Mouse (Mus musculus): ENCODE measurements around the gene Rnf220. TPM values are rescaled to one million over a fixed set of nuclear protein-coding genes. Genes with fewer than 3 reads are reported as not detected.
A peak's percentile ranks its signal among the peaks of the same experiment; 100 is the strongest.

Rnf220 gene
- polyA plus RNA-seq, 1 experiment from 2014 or later, result 76.1 TPM

DNA sequence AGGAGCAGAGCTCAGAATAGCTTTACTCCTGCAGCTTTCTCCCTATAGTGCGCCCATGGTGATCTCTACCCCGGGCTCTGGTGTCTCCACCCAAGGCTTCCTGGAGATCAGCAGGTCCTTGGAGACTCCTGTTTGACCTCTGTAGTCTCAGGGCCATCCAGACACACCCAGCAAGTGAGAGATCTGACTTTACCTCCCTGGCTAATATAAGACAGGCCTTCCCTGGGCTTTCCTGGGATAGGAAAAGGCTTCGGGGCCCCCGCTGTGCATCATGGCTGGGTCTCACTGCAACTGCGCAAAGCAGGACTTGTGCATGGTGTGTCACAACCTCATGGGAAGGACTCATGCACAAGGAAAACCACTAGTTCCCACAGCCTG lies 116.3 kb downstream of the Rnf220 start:
- no peak for TF ChIP-seq CTCF (IDR thresholded peaks at IDR 0.05; ENCODE audit: low read depth)
- H3K27me3 ChIP-seq (ENCODE audit: insufficient read depth, low read length), result no peaks in the 10 kb centered on the region
- 86% methylated on average over 5 of the region's 5 CpGs for WGBS

DNA sequence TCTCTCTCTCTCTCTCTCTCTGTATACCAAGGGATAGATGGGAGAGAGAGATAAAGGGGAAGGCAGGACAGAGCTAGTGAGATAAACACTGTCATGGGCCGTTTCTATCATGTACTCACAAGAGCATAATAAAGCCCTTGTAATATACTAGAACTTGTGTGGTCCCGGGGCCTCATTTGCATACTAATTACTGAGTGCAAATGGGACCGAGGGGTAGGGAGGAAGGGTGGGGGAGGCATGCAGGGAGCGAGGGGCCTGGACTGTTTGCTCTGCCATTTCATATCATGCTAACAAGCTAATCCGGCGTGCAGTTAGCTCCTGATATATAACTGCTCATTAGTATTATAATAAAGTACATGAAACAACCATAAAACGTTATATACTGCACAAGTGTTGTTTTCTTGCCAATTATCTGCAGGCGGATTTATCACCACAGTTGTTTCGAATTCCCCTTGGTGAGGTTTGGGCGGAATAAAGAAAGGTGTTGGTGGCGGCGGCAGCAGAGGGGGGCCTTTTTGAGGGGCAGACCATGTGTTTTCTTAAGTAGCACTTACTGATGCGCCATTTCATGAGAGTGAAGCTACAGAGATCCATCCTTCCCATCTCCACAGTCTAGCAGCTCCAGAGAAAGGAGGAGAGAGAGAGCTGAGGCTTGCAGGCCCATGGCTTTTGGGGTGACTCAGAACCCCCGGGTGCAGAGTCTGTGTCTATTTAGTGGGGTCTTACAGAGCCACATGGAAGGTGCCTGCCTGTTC lies 116.9 kb downstream of the Rnf220 start:
- DNase-seq (no peak), ATAC-seq (ENCODE audit: insufficient read depth) (no peak)
- Histone ChIP-seq H3K27ac (ENCODE audit: low read depth) (no peak overlapping the region), H3K36me3 (ENCODE audit: insufficient read depth) (no peaks in the 10 kb centered on the region), H3K9me3 (ENCODE audit: low read depth, low read length) (no peaks in the 10 kb centered on the region), H3K27me3 (ENCODE audit: insufficient read depth, low read length) (no peaks in the 10 kb centered on the region), H3K4me1 (ENCODE audit: insufficient read depth) (no peaks in the 10 kb centered on the region), H3K4me3 (ENCODE audit: low read depth, low read length) (no peak overlapping the region), H3K9ac (no peak overlapping the region), H3K4me2 (no peak overlapping the region)
- no peak for TF ChIP-seq CTCF (IDR thresholded peaks at IDR 0.05; ENCODE audit: low read depth)
- WGBS, result 56% methylated on average over 14 of the region's 14 CpGs

More for the DNA sequence above, 116.3 kb downstream of the Rnf220 start:
- no peaks in the 10 kb centered on the region for H3K9me3 ChIP-seq (ENCODE audit: low read depth, low read length)
- DNase-seq (no peak), ATAC-seq (ENCODE audit: insufficient read depth) (no peak)
- no peak overlapping the region for H3K4me3 ChIP-seq (ENCODE audit: low read depth, low read length)
- no peak overlapping the region for H3K27ac ChIP-seq (ENCODE audit: low read depth)
- H3K4me1 ChIP-seq (ENCODE audit: insufficient read depth), result no peaks in the 10 kb centered on the region
- H3K36me3 ChIP-seq (ENCODE audit: insufficient read depth), result no peaks in the 10 kb centered on the region
- no peak overlapping the region for H3K4me2 ChIP-seq
- H3K9ac ChIP-seq, result no peak overlapping the region

- Histone ChIP-seq H3K4me1 (ENCODE audit: insufficient read depth) (peaks cover 19% of the 10 kb centered on the region), H3K27ac (ENCODE audit: low read depth) (no peak overlapping the region), H3K9ac (no peak overlapping the region), H3K36me3 (ENCODE audit: insufficient read depth) (no peaks in the 10 kb centered on the region), H3K9me3 (ENCODE audit: low read depth, low read length) (no peaks in the 10 kb centered on the region), H3K27me3 (ENCODE audit: insufficient read depth, low read length) (no peaks in the 10 kb centered on the region), H3K4me3 (ENCODE audit: low read depth, low read length) (peak overlapping the region; percentile 14), H3K4me2 (peak overlapping the region; percentile 45)
- DNase-seq (no peak), ATAC-seq (ENCODE audit: insufficient read depth) (peak; percentile 50)
- 14% methylated on average over 10 of the region's 10 CpGs for WGBS
- no peak for TF ChIP-seq CTCF (IDR thresholded peaks at IDR 0.05; ENCODE audit: low read depth)
Measured at GRCm38 (mm10) chr4:117374078-117374540, 122.7 kb downstream of the Rnf220 start.

DNA sequence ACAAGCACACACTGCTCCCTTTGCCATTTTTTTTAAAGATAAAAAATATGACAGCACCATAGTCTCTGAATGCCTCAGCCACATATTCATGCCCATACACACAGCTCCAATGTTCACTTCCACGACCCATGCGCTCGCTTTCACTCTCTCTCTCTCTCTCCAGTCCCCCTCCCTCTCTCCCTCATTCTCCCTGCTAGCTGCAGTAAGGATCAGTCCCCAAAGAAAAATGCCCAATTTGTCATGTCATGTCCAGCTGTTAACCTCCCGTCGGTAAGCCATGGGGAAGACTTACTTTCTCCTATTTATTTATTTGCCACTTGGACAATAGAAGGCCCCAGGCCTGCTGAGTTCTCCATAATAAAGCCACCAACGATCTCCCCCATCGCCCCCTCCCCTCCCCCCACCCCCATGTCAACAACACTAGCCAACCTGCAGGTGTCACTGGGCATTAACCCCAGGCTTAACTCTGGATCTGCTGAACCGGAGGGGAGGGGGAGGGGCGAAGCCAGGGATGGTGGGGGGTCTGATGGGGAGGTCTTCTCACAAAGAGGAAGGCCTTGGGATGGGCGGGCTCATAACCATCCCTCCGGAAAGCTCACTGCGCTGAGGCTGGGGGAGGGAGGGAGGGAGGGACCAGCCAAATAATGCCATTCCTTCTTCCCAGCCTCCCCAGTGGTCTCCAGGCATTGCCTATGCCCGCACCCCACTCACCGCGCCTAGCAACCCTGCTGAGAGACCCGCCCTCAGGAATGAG lies 123.4 kb downstream of the Rnf220 start:
- peak overlapping the region; percentile 45 for H3K4me2 ChIP-seq
- no peaks in the 10 kb centered on the region for H3K9me3 ChIP-seq (ENCODE audit: low read depth, low read length)
- no peaks in the 10 kb centered on the region for H3K36me3 ChIP-seq (ENCODE audit: insufficient read depth)
- H3K4me3 ChIP-seq (ENCODE audit: low read depth, low read length), result peak overlapping the region; percentile 14
- 9% methylated on average over 13 of the region's 16 CpGs for WGBS
- no peak for TF ChIP-seq CTCF (IDR thresholded peaks at IDR 0.05; ENCODE audit: low read depth)
- no peak overlapping the region for H3K9ac ChIP-seq
- H3K4me1 ChIP-seq (ENCODE audit: insufficient read depth), result peaks cover 19% of the 10 kb centered on the region
- no peaks in the 10 kb centered on the region for H3K27me3 ChIP-seq (ENCODE audit: insufficient read depth, low read length)
- DNase-seq (peak; percentile 70), ATAC-seq (ENCODE audit: insufficient read depth) (peak; percentile 88; the same call in 1 of the 2 replicates)
- no peak overlapping the region for H3K27ac ChIP-seq (ENCODE audit: low read depth)

- DNase-seq, result no peak
- Histone ChIP-seq H3K36me3 (ENCODE audit: insufficient read depth) (no peaks in the 10 kb centered on the region), H3K9ac (no peak overlapping the region), H3K4me2 (no peak overlapping the region), H3K4me3 (ENCODE audit: low read depth, low read length) (no peak overlapping the region), H3K27me3 (ENCODE audit: insufficient read depth, low read length) (no peaks in the 10 kb centered on the region), H3K27ac (ENCODE audit: low read depth) (no peak overlapping the region), H3K4me1 (ENCODE audit: insufficient read depth) (peaks cover 19% of the 10 kb centered on the region), H3K9me3 (ENCODE audit: low read depth, low read length) (no peaks in the 10 kb centered on the region)
- 28% methylated on average over 2 of the region's 2 CpGs for WGBS
- TF ChIP-seq CTCF (IDR thresholded peaks at IDR 0.05; ENCODE audit: low read depth), result no peak
- no peak for ATAC-seq (ENCODE audit: insufficient read depth)
Measured at GRCm38 (mm10) chr4:117371896-117372295, 125.0 kb downstream of the Rnf220 start.

DNA sequence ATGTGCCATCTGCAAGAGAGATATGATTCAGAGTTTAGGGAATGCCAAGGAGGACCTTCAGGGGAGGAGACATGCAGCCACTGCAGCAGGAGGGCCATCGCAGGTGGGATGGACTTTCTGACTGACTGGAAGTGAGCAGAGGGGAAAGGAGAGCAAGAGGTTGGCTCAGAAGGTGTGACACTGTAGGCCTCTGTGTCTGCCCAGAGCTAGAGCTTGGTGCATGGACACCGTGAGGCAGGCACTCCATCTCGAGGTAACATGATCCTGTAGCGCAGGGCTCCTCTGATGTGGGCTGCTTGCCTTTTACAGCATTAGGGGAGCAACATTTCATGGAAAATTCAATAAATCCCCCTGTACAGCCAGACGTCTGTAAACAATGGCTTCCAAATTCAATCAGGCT lies 126.5 kb downstream of the Rnf220 start:
- H3K27ac ChIP-seq (ENCODE audit: low read depth), result no peak overlapping the region
- DNase-seq (no peak), ATAC-seq (ENCODE audit: insufficient read depth) (no peak)
- no peak overlapping the region for H3K4me2 ChIP-seq
- no peak overlapping the region for H3K4me3 ChIP-seq (ENCODE audit: low read depth, low read length)
- H3K4me1 ChIP-seq (ENCODE audit: insufficient read depth), result peaks cover 19% of the 10 kb centered on the region
- no peaks in the 10 kb centered on the region for H3K9me3 ChIP-seq (ENCODE audit: low read depth, low read length)
- no peak overlapping the region for H3K9ac ChIP-seq
- H3K36me3 ChIP-seq (ENCODE audit: insufficient read depth), result no peaks in the 10 kb centered on the region
- H3K27me3 ChIP-seq (ENCODE audit: insufficient read depth, low read length), result no peaks in the 10 kb centered on the region
- WGBS, result 29% methylated on average over 5 of the region's 5 CpGs
- TF ChIP-seq CTCF (IDR thresholded peaks at IDR 0.05; ENCODE audit: low read depth), result no peak

GRCm38 (mm10) chr4:117369571-117369970 lies 127.3 kb downstream of the Rnf220 start:
- ATAC-seq (ENCODE audit: insufficient read depth), result no peak
- H3K4me3 ChIP-seq (ENCODE audit: low read depth, low read length), result no peak overlapping the region
- H3K27ac ChIP-seq (ENCODE audit: low read depth), result no peak overlapping the region
- no peak overlapping the region for H3K9ac ChIP-seq
- no peak for DNase-seq
- peaks cover 15% of the 10 kb centered on the region for H3K4me1 ChIP-seq (ENCODE audit: insufficient read depth)
- H3K9me3 ChIP-seq (ENCODE audit: low read depth, low read length), result no peaks in the 10 kb centered on the region
- no peaks in the 10 kb centered on the region for H3K36me3 ChIP-seq (ENCODE audit: insufficient read depth)
- 29% methylated on average over 3 of the region's 3 CpGs for WGBS
- no peak overlapping the region for H3K4me2 ChIP-seq
- no peak for TF ChIP-seq CTCF (IDR thresholded peaks at IDR 0.05; ENCODE audit: low read depth)
- H3K27me3 ChIP-seq (ENCODE audit: insufficient read depth, low read length), result no peaks in the 10 kb centered on the region
